Mouse (Mus musculus): ENCODE data around the gene Tom1l2.

DNA sequence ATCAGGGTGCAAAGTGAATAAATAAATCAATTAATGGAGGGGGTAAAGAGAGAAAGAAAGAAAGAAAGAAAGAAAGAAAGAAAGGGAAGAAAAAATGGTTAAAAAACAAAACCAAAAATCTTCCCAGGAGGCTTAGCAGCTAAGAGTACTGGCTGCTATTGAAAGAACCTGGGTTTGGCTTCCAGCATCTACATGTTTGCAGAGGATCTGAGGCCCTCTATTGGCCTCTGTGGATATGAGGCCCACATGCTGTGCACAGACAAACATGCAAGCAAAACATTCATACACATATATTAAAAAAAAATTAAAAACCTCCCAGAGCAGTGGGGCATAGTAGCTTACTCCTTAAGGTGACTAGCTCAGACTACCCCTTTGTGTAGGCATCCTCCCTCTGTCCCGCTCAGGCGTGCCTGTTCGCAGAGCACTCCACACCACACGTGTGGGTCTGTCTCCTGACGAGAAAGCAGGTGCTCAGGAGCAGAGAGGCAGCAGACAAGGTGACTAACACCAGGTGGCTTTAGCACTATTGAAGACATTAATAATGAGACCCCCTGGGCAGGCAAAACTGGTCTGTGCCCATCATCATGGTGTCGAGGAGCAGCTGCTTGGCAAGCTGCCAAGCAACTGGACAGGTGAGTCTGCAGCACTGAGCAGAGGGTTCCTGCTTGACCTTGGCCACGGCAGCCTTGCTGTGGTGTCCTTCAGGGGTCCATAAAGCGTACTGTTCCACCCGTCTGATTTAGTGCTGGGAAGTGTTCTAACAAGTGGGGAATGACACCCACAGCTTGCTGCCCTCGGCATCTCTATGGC lies 33.2 kb downstream of the Tom1l2 start:
- no peak for TF ChIP-seq CTCF (IDR thresholded peaks at IDR 0.05; ENCODE audit: low read depth, low read length)
- no peak for TF ChIP-seq POLR2A (IDR thresholded peaks at IDR 0.05; ENCODE audit: extremely low read depth, insufficient read depth, low read length)
